Mouse (Mus musculus) gastrocnemius, postnatal 25 days (tissue): ENCODE results near the gene Phpt1. TPM values are rescaled to one million over a fixed set of nuclear protein-coding genes. Genes with fewer than 3 reads are reported as not detected.
A peak's percentile ranks its signal among the peaks of the same experiment; 100 is the strongest.

ENCODE experiments used
- DNase-seq: peaks from one replicate; pipeline ENCODE4 v3.0.0; 2022
- long read RNA-seq, 2 experiments: library from polyadenylated mRNA; stranded (forward); transcript quantifications; one replicate each; pipeline ENCODE4 v2.0.0; 2021
- total RNA-seq, 2 experiments: library from RNA; stranded (reverse); gene quantifications; 1 replicate in 1 of 2; 2 replicates in 1 of 2; pipeline ENCODE4 v1.2.3; 2021

Phpt1 gene
- 10 to 100 TPM; 50.1 to 53.7 TPM for total RNA-seq
- long read RNA-seq, experiment 1, transcript Phpt1-201 (3 exons, 937 nt): major isoform, 193 of 220 reads
- long read RNA-seq, experiment 1, partial matches to known transcripts: 3 of 220 reads
- long read RNA-seq, experiment 1, other reads (novel, unspliced or antisense): 21 of 220 reads
- long read RNA-seq, experiment 2, transcript Phpt1-201 (3 exons, 937 nt): major isoform, 108 of 133 reads
- long read RNA-seq, experiment 2, partial matches to known transcripts: 1 of 133 reads
- long read RNA-seq, experiment 2, other reads (novel, unspliced or antisense): 20 of 133 reads

GRCm38 (mm10) chr2:25574579-25575431 is at the start of gene Phpt1, which contains the start of gene Mamdc4:
Gene Phpt1, minus strand, starts transcription at chr2:25575224.
Gene Mamdc4, minus strand, starts transcription at chr2:25574845.
- peak; percentile 96 for DNase-seq

- peak; percentile 90 for DNase-seq
These were observed 46.5 kb upstream of the Phpt1 start, which contains the start of gene Tmem141 for GRCm38 (mm10) chr2:25621229-25622200. Gene Tmem141, minus strand, starts transcription at chr2:25622005.

GRCm38 (mm10) chr2:25620852-25621228 is 45.8 kb upstream of the Phpt1 start:
- no peak for DNase-seq

- DNase-seq: no peak
These were observed 45.4 kb upstream of the Phpt1 start for GRCm38 (mm10) chr2:25620386-25620785.

- DNase-seq: no peak
These were observed 42.6 kb upstream of the Phpt1 start, which contains the start of gene Ccdc183 for GRCm38 (mm10) chr2:25617578-25617977. Gene Ccdc183, minus strand, starts transcription at chr2:25617678.

GRCm38 (mm10) chr2:25616398-25616797 is 41.4 kb upstream of the Phpt1 start:
- DNase-seq: no peak

- no peak for DNase-seq
These were observed 33.6 kb upstream of the Phpt1 start for GRCm38 (mm10) chr2:25608671-25609070.

- peak; percentile 89 for DNase-seq
These were observed 33.0 kb upstream of the Phpt1 start, which contains the start of gene Rabl6 for GRCm38 (mm10) chr2:25607761-25608622. Gene Rabl6, minus strand, starts transcription at chr2:25608521.

GRCm38 (mm10) chr2:25602526-25602925 is 27.5 kb upstream of the Phpt1 start:
- no peak for DNase-seq

GRCm38 (mm10) chr2:25600037-25600436 is 25.0 kb upstream of the Phpt1 start:
- no peak for DNase-seq

GRCm38 (mm10) chr2:25598749-25599148 is 23.7 kb upstream of the Phpt1 start:
- no peak for DNase-seq

- DNase-seq: no peak
These were observed 21.9 kb upstream of the Phpt1 start for GRCm38 (mm10) chr2:25596765-25597510.

GRCm38 (mm10) chr2:25591863-25592262 is 16.8 kb upstream of the Phpt1 start:
- no peak for DNase-seq

- no peak for DNase-seq
These were observed 13.3 kb upstream of the Phpt1 start for GRCm38 (mm10) chr2:25588227-25588907.

GRCm38 (mm10) chr2:25587290-25587689 is 12.3 kb upstream of the Phpt1 start:
- no peak for DNase-seq

GRCm38 (mm10) chr2:25585601-25586000 is 10.6 kb upstream of the Phpt1 start:
- DNase-seq: no peak

- no peak for DNase-seq
These were observed 9.8 kb upstream of the Phpt1 start for GRCm38 (mm10) chr2:25584856-25585255.

GRCm38 (mm10) chr2:25584152-25584551 is 9.1 kb upstream of the Phpt1 start:
- no peak for DNase-seq

GRCm38 (mm10) chr2:25583571-25583970 is 8.5 kb upstream of the Phpt1 start:
- DNase-seq: no peak

- no peak for DNase-seq
These were observed 8.1 kb upstream of the Phpt1 start for GRCm38 (mm10) chr2:25583120-25583481.
